Mouse (Mus musculus) heart, postnatal 0 days (tissue): Measurements from ENCODE around the gene Trp53i13. TPM values are rescaled to one million over a fixed set of nuclear protein-coding genes. Genes with fewer than 3 reads are reported as not detected.

Experiments
- ATAC-seq: fragments of 200-750 bp; cut with Nextera tagmentation; 2 replicates; pipeline ENCODE4 v1.8.0; 2017; ENCODE audit warnings: low read depth, moderate number of reproducible peaks, moderate library complexity; ENCODE audit not compliant: insufficient read depth
- DNase-seq: peaks from one replicate; pipeline ENCODE4 v3.0.0-alpha.2; 2016; ENCODE audit warnings: low spot score
- H3K27ac ChIP-seq: fragments of 300-500 bp; sonication (generic); 2 replicates; pipeline ENCODE4 v1.5.1; 2014; ENCODE audit warnings: low read depth, mild to moderate bottlenecking
- H3K27me3 ChIP-seq: fragments of 300-500 bp; sonication (generic); 2 replicates; pipeline ENCODE4 v1.6.1; 2014; ENCODE audit warnings: low read length, mixed read lengths; ENCODE audit not compliant: control insufficient read depth, insufficient read depth
- H3K36me3 ChIP-seq: fragments of 300-500 bp; sonication (generic); replicated peaks from 2 replicates; pipeline ENCODE4 v1.6.1; 2014; ENCODE audit warnings: low read length, mixed read lengths; ENCODE audit not compliant: control insufficient read depth, insufficient read depth
- H3K4me1 ChIP-seq: fragments of 300-500 bp; sonication (generic); 2 replicates; pipeline ENCODE4 v1.6.1; 2014; ENCODE audit warnings: antibody characterized with exemption; ENCODE audit not compliant: control insufficient read depth, insufficient read depth
- H3K4me2 ChIP-seq: fragments of 300-500 bp; sonication (generic); 2 replicates; pipeline ENCODE4 v1.6.1; 2014; ENCODE audit warnings: low read depth, mild to moderate bottlenecking, low read length, moderate library complexity
- H3K4me3 ChIP-seq: fragments of 300-500 bp; sonication (generic); 2 replicates; pipeline ENCODE4 v1.5.1; 2014; ENCODE audit warnings: low read depth, low read length
- H3K9ac ChIP-seq: fragments of 300-500 bp; sonication (generic); replicated peaks from 2 replicates; pipeline ENCODE4 v1.6.1; 2014; ENCODE audit warnings: low read depth, low read length, mixed read lengths
- H3K9me3 ChIP-seq: fragments of 300-500 bp; sonication (generic); replicated peaks from 2 replicates; pipeline ENCODE4 v1.6.1; 2016; ENCODE audit warnings: low read length; ENCODE audit not compliant: control insufficient read depth
- CTCF ChIP-seq: IDR thresholded peaks from 2 replicates; pipeline ENCODE4 v1.5.1; 2016; ENCODE audit warnings: antibody characterized with exemption, control low read depth, low read depth
- EP300 ChIP-seq: IDR thresholded peaks from 2 replicates; pipeline ENCODE4 v1.6.1; 2016; ENCODE audit warnings: antibody characterized with exemption, low read depth
- WGBS: fragments of 180-500 bp; shearing (Covaris S2); extraction: QIAGEN DNeasy Blood & Tissue Kit; methylation state at CpG from one replicate; pipeline ENCODE4 v1.1.7; 2014; 5-methylcytosine and 5-hydroxymethylcytosine counted together
- polyA plus RNA-seq: library from polyadenylated mRNA; unstranded; fragments of >200 nt; fragmentation: Nextera tagmentation; extraction: Ambion mirVana; gene quantifications from 2 replicates; pipeline ENCODE4 v1.2.1, GENCODE M21; 2015
- total RNA-seq: library from RNA; depleted of rRNA; stranded (reverse); fragments of >200 nt; gene quantifications from 2 replicates; pipeline ENCODE4 v1.2.3, GENCODE M21; 2014; ENCODE audit warnings: low replicate concordance

Gene Trp53i13
- total and polyA plus RNA-seq, 2 experiments from 2014 or later: 13.3 to 23.8 TPM

GRCm38 (mm10) chr11:77492911-77493332 is 22.9 kb downstream of the Trp53i13 start:
- peaks cover 28% of the 10 kb centered on the region for H3K4me1 ChIP-seq
- H3K9ac ChIP-seq: peak overlapping the region; percentile 93
- under 1% methylated on average over 31 of the region's 32 CpGs for WGBS
- H3K36me3 ChIP-seq: no peaks in the 10 kb centered on the region
- peak overlapping the region; percentile 88 for H3K4me2 ChIP-seq
- H3K4me3 ChIP-seq: peak overlapping the region; percentile 67
- DNase-seq (peak; percentile 94), ATAC-seq (peak; percentile 71)
- H3K27ac ChIP-seq: peak overlapping the region; percentile 97
- H3K27me3 ChIP-seq: no peaks in the 10 kb centered on the region
- no peaks in the 10 kb centered on the region for H3K9me3 ChIP-seq
- TF ChIP-seq CTCF (0 out of 2 replicates have a peak, but pooled peaks have one; percentile 0), EP300 (no peak)

- H3K9ac ChIP-seq: peak overlapping the region; percentile 93
- H3K4me3 ChIP-seq: peak overlapping the region; percentile 67
- ATAC-seq: no peak
- H3K4me1 ChIP-seq: peaks cover 23% of the 10 kb centered on the region
- no peak for TF ChIP-seq CTCF
- TF ChIP-seq EP300: no peak
- peak overlapping the region; percentile 97 for H3K27ac ChIP-seq
- H3K27me3 ChIP-seq: no peaks in the 10 kb centered on the region
- H3K4me2 ChIP-seq: peak overlapping the region; percentile 88
- DNase-seq: no peak
- WGBS: 1% methylated on average over 18 of the region's 18 CpGs
- H3K36me3 ChIP-seq: no peaks in the 10 kb centered on the region
- H3K9me3 ChIP-seq: no peaks in the 10 kb centered on the region
Measured at GRCm38 (mm10) chr11:77492311-77492871, 23.4 kb downstream of the Trp53i13 start.

- H3K27ac ChIP-seq: peak overlapping the region; percentile 97
- peak overlapping the region; percentile 93 for H3K9ac ChIP-seq
- WGBS: under 1% methylated on average over 23 of the region's 23 CpGs
- H3K27me3 ChIP-seq: no peaks in the 10 kb centered on the region
- TF ChIP-seq EP300 (0 out of 2 replicates have a peak, but pooled peaks have one; percentile 4), CTCF (no peak)
- H3K36me3 ChIP-seq: no peaks in the 10 kb centered on the region
- peak; percentile 87 for DNase-seq
- peak; percentile 55 for ATAC-seq
- no peaks in the 10 kb centered on the region for H3K9me3 ChIP-seq
- H3K4me2 ChIP-seq: peak overlapping the region; percentile 88
- H3K4me3 ChIP-seq: peak overlapping the region; percentile 67
- peaks cover 23% of the 10 kb centered on the region for H3K4me1 ChIP-seq
Measured at GRCm38 (mm10) chr11:77491502-77492291, 24.1 kb downstream of the Trp53i13 start.

- no peaks in the 10 kb centered on the region for H3K9me3 ChIP-seq
- H3K4me3 ChIP-seq: peak overlapping the region; percentile 67
- H3K4me1 ChIP-seq: peaks cover 23% of the 10 kb centered on the region
- peak overlapping the region; percentile 97 for H3K27ac ChIP-seq
- TF ChIP-seq EP300: no peak
- peak; percentile 99 for TF ChIP-seq CTCF
- DNase-seq (peak; percentile 90), ATAC-seq (peak; percentile 65)
- 0% methylated on average over 13 of the region's 13 CpGs for WGBS
- peak overlapping the region; percentile 88 for H3K4me2 ChIP-seq
- 0 out of 2 replicates have a peak overlapping the region, but pooled peaks have one; percentile 93 for H3K9ac ChIP-seq
- no peaks in the 10 kb centered on the region for H3K27me3 ChIP-seq
- H3K36me3 ChIP-seq: no peaks in the 10 kb centered on the region
Measured at GRCm38 (mm10) chr11:77491123-77491501, 24.7 kb downstream of the Trp53i13 start.

GRCm38 (mm10) chr11:77490451-77490850 is 25.3 kb downstream of the Trp53i13 start:
- no peak overlapping the region for H3K9ac ChIP-seq
- WGBS: 71% methylated on average over 6 of the region's 6 CpGs
- ATAC-seq (no peak), DNase-seq (no peak)
- H3K4me1 ChIP-seq: peaks cover 23% of the 10 kb centered on the region
- no peaks in the 10 kb centered on the region for H3K27me3 ChIP-seq
- no peak for TF ChIP-seq EP300
- H3K36me3 ChIP-seq: no peaks in the 10 kb centered on the region
- peak overlapping the region; percentile 89 for H3K4me2 ChIP-seq
- peak overlapping the region; percentile 97; the same call in 1 of the 2 replicates for H3K27ac ChIP-seq
- no peak overlapping the region for H3K4me3 ChIP-seq
- no peaks in the 10 kb centered on the region for H3K9me3 ChIP-seq
